Mouse (Mus musculus) splenic B cell, adult 2 months (primary cell): ENCODE data around the gene Ncbp1.

Source experiments
- DNase-seq: peaks from one replicate; pipeline ENCODE4 v3.0.0-alpha.2; 2011; ENCODE audit warnings: low read depth, low spot score
- H3K27me3 ChIP-seq: 2 replicates; pipeline ENCODE4 v1.6.1; 2012; ENCODE audit warnings: mild to moderate bottlenecking, low read length, moderate library complexity, mixed read lengths; ENCODE audit not compliant: control insufficient read depth, poor library complexity, insufficient read depth, severe bottlenecking
- H3K36me3 ChIP-seq: 2 replicates; pipeline ENCODE4 v1.6.1; 2012; ENCODE audit warnings: mild to moderate bottlenecking, low read length, moderate library complexity, mixed read lengths; ENCODE audit not compliant: control insufficient read depth, poor library complexity, insufficient read depth, severe bottlenecking

Ncbp1 gene

GRCm38 (mm10) chr4:46202562-46203126 is 64.2 kb downstream of the Ncbp1 start:
- DNase-seq: no peak
- no peaks in the 10 kb centered on the region; the same call in 1 of the 2 replicates for H3K27me3 ChIP-seq
- H3K36me3 ChIP-seq: no peaks in the 10 kb centered on the region

- no peaks in the 10 kb centered on the region for H3K36me3 ChIP-seq
- H3K27me3 ChIP-seq: no peaks in the 10 kb centered on the region
- no peak for DNase-seq
Observed at GRCm38 (mm10) chr4:46221090-46221489, 82.7 kb downstream of the Ncbp1 start.
